Mouse (Mus musculus): ENCODE results near the gene Plet1.

DNA sequence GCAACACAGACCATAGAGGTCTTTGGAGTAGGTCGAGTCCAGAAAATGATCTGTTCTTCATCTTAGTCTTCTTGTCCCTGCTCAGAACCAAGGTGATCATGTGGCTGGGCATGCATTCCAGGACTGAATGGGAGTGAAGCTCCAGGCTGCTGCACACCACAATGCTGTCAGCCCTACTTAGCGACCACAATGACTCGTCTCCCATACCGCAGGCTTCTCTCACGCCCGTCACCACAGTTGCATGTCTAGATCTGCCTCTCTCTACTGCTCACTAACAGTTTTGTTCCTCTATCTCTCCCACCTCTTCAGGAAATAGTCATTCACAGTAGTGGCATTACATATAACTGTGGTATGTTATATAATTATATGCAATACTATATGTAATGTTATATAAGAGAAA, 26.4 kb downstream of the Plet1 start:
- TF ChIP-seq POLR2A (IDR thresholded peaks at IDR 0.05; ENCODE audit: insufficient read length, low read depth) (no peak), POLR2AphosphoS2 (IDR thresholded peaks at IDR 0.05; ENCODE audit: insufficient read length, low read depth) (peak; percentile 56), CEBPB (IDR thresholded peaks at IDR 0.05; ENCODE audit: insufficient read depth, poor library complexity, severe bottlenecking) (no peak), MAX (IDR thresholded peaks at IDR 0.05; ENCODE audit: low read depth) (no peak), E2F4 (IDR thresholded peaks at IDR 0.05; ENCODE audit: insufficient read depth) (no peak)

All from myocyte (in vitro differentiated cells).